Mouse (Mus musculus): ENCODE data around the gene Osmr. TPM values are rescaled to one million over a fixed set of nuclear protein-coding genes. Genes with fewer than 3 reads are reported as not detected.

Gene Osmr
- polyA plus RNA-seq, 1 experiment from 2014 or later, result 1.6 TPM

Other genes with a start within 250 kb of the Osmr start
- gene Rictor, start 166.6 kb downstream of the Osmr start, polyA plus RNA-seq (2014; fragmentation: Nextera tagmentation; extraction: Ambion mirVana), result 31.3 and 46.1 TPM in 2 replicates
- gene Lifr, start 215.6 kb upstream of the Osmr start, polyA plus RNA-seq (2014; fragmentation: Nextera tagmentation; extraction: Ambion mirVana), result 15.2 and 33.5 TPM in 2 replicates